Mouse (Mus musculus) myocyte (in vitro differentiated cells): ENCODE data around the gene Ust.

Experiments used
- E2F4 ChIP-seq: IDR thresholded peaks from one replicate; pipeline ENCODE4 v1.6.1; 2011; ENCODE audit warnings: mild to moderate bottlenecking, control low read depth, moderate library complexity; ENCODE audit not compliant: insufficient read depth
- MAX ChIP-seq: IDR thresholded peaks from one replicate; pipeline ENCODE4 v1.6.1; 2011; ENCODE audit warnings: low read depth, mild to moderate bottlenecking, control low read depth
- MYOD1 ChIP-seq, 3 experiments: IDR thresholded peaks; one replicate each; pipeline ENCODE4 v1.6.1; 2011; ENCODE audit warnings: control low read depth in 2 of 3, low read depth in 2 of 3, mild to moderate bottlenecking in 2 of 3, moderate library complexity in 1 of 3; ENCODE audit not compliant: insufficient read length in 2 of 3, control insufficient read depth in 1 of 3
- POLR2A ChIP-seq: IDR thresholded peaks from one replicate; pipeline ENCODE4 v1.6.1; 2011; ENCODE audit warnings: low read depth, mild to moderate bottlenecking, control low read depth, moderate library complexity; ENCODE audit not compliant: insufficient read length

DNA sequence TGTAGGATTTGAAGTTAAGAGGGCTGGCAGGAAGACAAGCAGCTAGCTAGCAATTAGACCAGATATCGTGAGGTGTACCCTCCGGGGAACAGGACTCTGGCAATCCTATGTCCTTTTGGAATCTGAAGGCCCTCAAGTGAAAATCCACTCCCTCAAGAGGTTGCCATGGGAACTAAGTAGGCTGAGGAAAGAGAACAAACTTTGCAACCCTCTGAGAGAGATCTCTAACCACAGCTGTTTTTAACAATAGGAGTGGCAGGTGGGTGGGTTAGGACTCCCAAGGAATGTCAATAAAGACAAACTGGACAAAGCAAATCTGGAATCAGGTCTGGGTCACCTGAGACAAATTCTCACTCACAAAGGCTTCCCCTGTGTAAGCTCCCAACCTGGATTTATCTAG is 221.4 kb downstream of the Ust start:
- TF ChIP-seq E2F4 (no peak), MYOD1 (IDR thresholded peaks at IDR 0.05; ENCODE audit: control insufficient read depth in 1 of 3, insufficient read length in 2 of 3, low read depth in 2 of 3) (no peak), POLR2A (no peak), MAX (no peak)
